Mouse (Mus musculus): ENCODE measurements around the gene Nip7. TPM values are rescaled to one million over a fixed set of nuclear protein-coding genes. Genes with fewer than 3 reads are reported as not detected.
A peak's percentile ranks its signal among the peaks of the same experiment; 100 is the strongest.

Nip7 gene
- polyA plus RNA-seq, 1 experiment from 2014 or later: 93.6 TPM

DNA sequence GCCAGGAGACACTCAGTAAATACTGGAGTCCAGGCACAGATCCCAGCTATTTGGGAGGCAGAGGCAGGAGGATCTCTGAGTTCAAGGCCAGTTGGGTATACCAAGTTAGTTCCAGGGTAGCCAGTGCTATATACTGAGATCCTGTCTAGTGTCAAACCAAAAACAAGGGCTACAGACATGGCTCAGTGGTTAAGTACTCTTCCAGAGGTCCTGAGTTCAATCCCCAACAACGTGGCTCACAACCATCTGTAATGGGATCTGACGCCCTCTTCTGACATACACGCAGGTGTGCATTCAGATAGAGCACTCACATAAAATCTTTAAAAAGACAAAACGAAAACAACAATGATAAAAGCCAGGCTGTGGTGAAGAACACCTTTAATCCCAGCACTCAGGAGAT is 7.2 kb upstream of the Nip7 start:
- WGBS: 98% methylated on average over 4 of the region's 4 CpGs
- Histone ChIP-seq H3K27ac (ENCODE audit: low read length) (peak overlapping the region; percentile 95; the same call in 1 of the 2 replicates), H3K4me2 (replicated peaks; ENCODE audit: low read depth, low read length) (peak overlapping the region; percentile 87; the same call in 1 of the 2 replicates), H3K4me1 (ENCODE audit: control insufficient read depth, insufficient read depth, low read length) (peaks cover 13% of the 10 kb centered on the region; the same call in 1 of the 2 replicates), H3K36me3 (ENCODE audit: control insufficient read depth, insufficient read depth, low read length) (peaks cover 62% of the 10 kb centered on the region), H3K4me3 (ENCODE audit: low read depth, low read length) (no peak overlapping the region), H3K9ac (replicated peaks; ENCODE audit: low read depth, low read length) (no peak overlapping the region), H3K9me3 (ENCODE audit: control insufficient read depth, low read depth, low read length) (no peaks in the 10 kb centered on the region), H3K27me3 (ENCODE audit: control insufficient read depth, insufficient read depth, low read length) (no peaks in the 10 kb centered on the region)
- ATAC-seq (ENCODE audit: insufficient number of reproducible peaks, insufficient read depth, low FRiP score, low read depth): no peak

DNA sequence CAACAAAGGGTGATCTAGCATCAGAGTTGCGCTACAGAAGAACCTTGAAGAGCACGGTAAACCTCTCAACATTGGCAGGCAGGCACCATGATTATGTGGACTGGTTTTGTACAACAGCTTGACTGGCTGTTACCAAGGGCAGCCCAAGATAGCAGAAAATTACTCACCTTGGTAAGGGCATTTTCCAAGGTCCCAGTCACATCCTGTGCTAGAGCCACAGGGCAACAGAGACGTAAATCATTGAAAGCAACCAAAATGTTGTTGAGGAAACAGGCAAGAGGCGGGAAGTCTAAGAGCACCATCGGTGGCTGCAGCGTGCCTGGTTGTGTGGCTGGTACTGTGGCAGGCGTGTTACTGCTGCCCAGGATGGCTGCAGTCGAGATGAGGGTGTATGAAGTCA is 4.6 kb upstream of the Nip7 start:
- Histone ChIP-seq H3K27ac (ENCODE audit: low read length) (no peak overlapping the region), H3K4me2 (replicated peaks; ENCODE audit: low read depth, low read length) (no peak overlapping the region), H3K4me3 (ENCODE audit: low read depth, low read length) (no peak overlapping the region), H3K9ac (replicated peaks; ENCODE audit: low read depth, low read length) (no peak overlapping the region), H3K36me3 (ENCODE audit: control insufficient read depth, insufficient read depth, low read length) (peaks cover 37% of the 10 kb centered on the region), H3K9me3 (ENCODE audit: control insufficient read depth, low read depth, low read length) (no peaks in the 10 kb centered on the region), H3K27me3 (ENCODE audit: control insufficient read depth, insufficient read depth, low read length) (no peaks in the 10 kb centered on the region), H3K4me1 (ENCODE audit: control insufficient read depth, insufficient read depth, low read length) (peaks cover 18% of the 10 kb centered on the region; the same call in 1 of the 2 replicates)
- WGBS: 98% methylated on average over 8 of the region's 8 CpGs
- no peak for ATAC-seq (ENCODE audit: insufficient number of reproducible peaks, insufficient read depth, low FRiP score, low read depth)

DNA sequence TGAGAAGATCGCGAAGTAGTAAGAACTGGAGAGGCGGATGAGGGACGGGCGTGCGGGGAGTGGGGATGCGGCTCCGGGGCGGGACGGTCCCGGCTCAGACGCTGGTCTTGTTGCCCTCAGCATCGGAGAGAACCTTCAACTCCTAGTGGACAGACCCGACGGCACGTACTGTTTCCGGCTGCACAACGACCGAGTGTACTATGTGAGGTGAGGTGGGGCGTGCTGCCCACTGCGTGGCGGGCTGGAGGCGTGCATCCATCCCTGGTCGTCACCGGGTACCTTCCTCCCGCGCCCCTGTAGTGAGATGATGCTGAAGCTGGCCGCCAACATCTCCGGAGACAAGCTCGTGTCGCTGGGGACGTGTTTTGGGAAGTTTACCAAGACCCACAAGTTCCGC is 294 bp downstream of the Nip7 start:
- WGBS: 1% methylated on average over 32 of the region's 33 CpGs

DNA sequence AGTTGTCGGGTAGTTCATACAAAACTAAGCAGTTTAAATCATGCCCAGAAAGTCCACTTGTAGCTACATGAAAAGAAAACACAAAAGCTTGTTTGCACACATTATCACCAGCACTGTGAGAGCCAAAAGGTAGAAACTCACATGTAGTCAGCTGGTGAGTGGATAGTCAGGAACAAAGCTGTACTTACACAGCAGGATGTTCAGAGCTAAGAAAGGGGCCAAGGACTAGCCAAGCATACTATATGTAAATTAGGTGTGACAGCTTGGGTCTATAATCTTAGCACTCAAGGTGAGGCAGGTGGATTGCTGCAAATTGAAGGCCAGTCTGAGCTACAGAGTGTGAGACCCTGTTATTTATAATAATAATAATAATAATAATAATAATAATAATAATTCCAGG is 5.9 kb downstream of the Nip7 start:
- WGBS: 63% methylated on average over 1 of the region's 1 CpGs
- Histone ChIP-seq H3K4me2 (replicated peaks; ENCODE audit: low read depth, low read length) (no peak overlapping the region), H3K36me3 (ENCODE audit: control insufficient read depth, insufficient read depth, low read length) (peaks cover 17% of the 10 kb centered on the region), H3K9ac (replicated peaks; ENCODE audit: low read depth, low read length) (no peak overlapping the region), H3K27ac (ENCODE audit: low read length) (no peak overlapping the region), H3K4me1 (ENCODE audit: control insufficient read depth, insufficient read depth, low read length) (peaks cover 3% of the 10 kb centered on the region; the same call in 1 of the 2 replicates), H3K9me3 (ENCODE audit: control insufficient read depth, low read depth, low read length) (no peaks in the 10 kb centered on the region), H3K4me3 (ENCODE audit: low read depth, low read length) (no peak overlapping the region), H3K27me3 (ENCODE audit: control insufficient read depth, insufficient read depth, low read length) (no peaks in the 10 kb centered on the region)
- ATAC-seq (ENCODE audit: insufficient number of reproducible peaks, insufficient read depth, low FRiP score, low read depth): no peak

More for the DNA sequence above, 294 bp downstream of the Nip7 start:
- ATAC-seq (ENCODE audit: insufficient number of reproducible peaks, insufficient read depth, low FRiP score, low read depth): peak; percentile 59
- no peaks in the 10 kb centered on the region for H3K9me3 ChIP-seq (ENCODE audit: control insufficient read depth, low read depth, low read length)
- H3K36me3 ChIP-seq (ENCODE audit: control insufficient read depth, insufficient read depth, low read length): peaks cover 37% of the 10 kb centered on the region
- no peaks in the 10 kb centered on the region for H3K27me3 ChIP-seq (ENCODE audit: control insufficient read depth, insufficient read depth, low read length)
- H3K27ac ChIP-seq (ENCODE audit: low read length): peak overlapping the region; percentile 22; the same call in 1 of the 2 replicates
- peak overlapping the region; percentile 94 for H3K4me2 ChIP-seq (replicated peaks; ENCODE audit: low read depth, low read length)
- peaks cover 14% of the 10 kb centered on the region; the same call in 1 of the 2 replicates for H3K4me1 ChIP-seq (ENCODE audit: control insufficient read depth, insufficient read depth, low read length)
- H3K4me3 ChIP-seq (ENCODE audit: low read depth, low read length): peak overlapping the region; percentile 82
- H3K9ac ChIP-seq (replicated peaks; ENCODE audit: low read depth, low read length): peak overlapping the region; percentile 72

DNA sequence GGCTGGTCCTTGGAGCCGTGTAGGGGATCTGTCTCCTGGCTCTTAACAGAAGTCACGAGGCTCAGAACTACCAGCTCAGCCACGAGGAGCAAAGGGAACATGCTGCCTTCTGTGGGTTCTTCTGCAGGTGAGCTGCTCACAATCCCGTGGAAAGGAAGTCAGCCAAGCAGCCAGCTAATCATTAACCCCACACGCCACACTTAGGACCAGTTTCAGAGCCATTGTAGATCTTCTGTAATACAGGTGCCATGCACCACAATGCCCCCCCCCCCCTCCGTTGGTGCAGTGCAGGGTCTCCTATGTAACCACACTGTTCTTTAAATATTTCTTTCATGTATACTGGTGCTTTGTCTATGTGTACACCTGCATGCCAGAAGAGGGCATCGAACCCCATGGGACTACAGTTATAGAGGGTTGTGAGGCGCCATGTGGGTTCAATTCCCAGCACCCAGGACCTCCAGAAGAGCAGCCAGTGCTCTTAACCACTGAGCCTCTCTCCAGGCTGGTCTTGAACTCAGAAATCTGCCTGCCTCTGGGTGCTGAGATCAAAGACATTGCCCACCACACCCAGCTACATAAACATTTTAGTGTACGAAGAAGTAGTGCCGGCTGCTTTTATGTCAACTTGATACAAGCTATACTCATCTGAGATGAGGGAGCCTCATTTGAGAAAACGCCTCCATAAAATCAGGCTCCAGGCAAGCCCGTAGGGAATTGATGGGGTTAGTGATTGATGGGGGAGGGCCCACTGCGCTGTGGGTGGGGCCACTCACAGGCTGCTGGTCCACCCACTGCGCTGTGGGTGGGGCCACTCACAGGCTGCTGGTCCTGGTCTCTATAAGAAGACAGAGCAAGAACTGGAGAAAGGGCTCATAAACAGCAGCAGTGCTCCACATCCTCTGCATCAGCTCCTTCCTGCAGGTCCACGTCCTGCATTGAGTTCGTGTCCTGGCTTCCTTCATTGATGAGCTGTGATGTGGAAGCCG is 9.1 kb downstream of the Nip7 start, which contains the start of gene Tmed6:
TSS of gene Tmed6 (minus strand) at position 134 of the 986 bp plus-strand sequence.
- peak; percentile 37; the same call in 1 of the 2 replicates for ATAC-seq (ENCODE audit: insufficient number of reproducible peaks, insufficient read depth, low FRiP score, low read depth)
- Histone ChIP-seq H3K4me2 (replicated peaks; ENCODE audit: low read depth, low read length) (no peak within 1 kb of the TSS), H3K27me3 (ENCODE audit: control insufficient read depth, insufficient read depth, low read length) (no peaks in the 10 kb centered on the region), H3K4me3 (ENCODE audit: low read depth, low read length) (no peak within 1 kb of the TSS), H3K27ac (ENCODE audit: low read length) (no peak within 1 kb of the TSS), H3K36me3 (ENCODE audit: control insufficient read depth, insufficient read depth, low read length) (peaks cover 10% of the 10 kb centered on the region; the same call in 1 of the 2 replicates), H3K4me1 (ENCODE audit: control insufficient read depth, insufficient read depth, low read length) (no peaks in the 10 kb centered on the region), H3K9me3 (ENCODE audit: control insufficient read depth, low read depth, low read length) (no peaks in the 10 kb centered on the region), H3K9ac (replicated peaks; ENCODE audit: low read depth, low read length) (no peak within 1 kb of the TSS)
- WGBS: 49% methylated on average over 17 of the region's 17 CpGs

DNA sequence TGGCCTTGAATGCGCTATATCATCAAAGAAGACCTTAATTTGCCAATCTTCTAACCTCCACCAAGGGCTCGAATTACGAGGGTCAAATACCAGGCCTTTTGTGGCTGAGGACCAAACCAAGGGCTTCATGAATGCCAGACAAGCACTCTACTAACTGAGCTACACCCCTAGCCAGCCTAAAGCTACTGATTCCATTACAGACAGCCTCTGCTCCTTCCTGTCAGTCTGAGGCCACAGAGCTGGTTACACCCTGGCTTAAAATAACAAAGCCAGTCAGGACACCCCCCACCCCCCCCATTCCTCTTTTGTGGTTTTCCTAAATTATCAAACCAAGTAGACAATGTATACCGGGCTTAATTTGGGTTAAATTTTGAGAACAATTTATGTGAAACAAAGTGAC is 17.0 kb downstream of the Nip7 start:
- ATAC-seq (ENCODE audit: insufficient number of reproducible peaks, insufficient read depth, low FRiP score, low read depth): no peak
- WGBS: 86% methylated on average over 4 of the region's 4 CpGs
- no peaks in the 10 kb centered on the region for H3K27me3 ChIP-seq (ENCODE audit: control insufficient read depth, insufficient read depth, low read length)
- H3K4me2 ChIP-seq (replicated peaks; ENCODE audit: low read depth, low read length): no peak overlapping the region
- H3K9me3 ChIP-seq (ENCODE audit: control insufficient read depth, low read depth, low read length): no peaks in the 10 kb centered on the region
- no peaks in the 10 kb centered on the region for H3K4me1 ChIP-seq (ENCODE audit: control insufficient read depth, insufficient read depth, low read length)
- no peak overlapping the region for H3K4me3 ChIP-seq (ENCODE audit: low read depth, low read length)
- H3K27ac ChIP-seq (ENCODE audit: low read length): no peak overlapping the region
- H3K9ac ChIP-seq (replicated peaks; ENCODE audit: low read depth, low read length): no peak overlapping the region
- H3K36me3 ChIP-seq (ENCODE audit: control insufficient read depth, insufficient read depth, low read length): peaks cover 64% of the 10 kb centered on the region

DNA sequence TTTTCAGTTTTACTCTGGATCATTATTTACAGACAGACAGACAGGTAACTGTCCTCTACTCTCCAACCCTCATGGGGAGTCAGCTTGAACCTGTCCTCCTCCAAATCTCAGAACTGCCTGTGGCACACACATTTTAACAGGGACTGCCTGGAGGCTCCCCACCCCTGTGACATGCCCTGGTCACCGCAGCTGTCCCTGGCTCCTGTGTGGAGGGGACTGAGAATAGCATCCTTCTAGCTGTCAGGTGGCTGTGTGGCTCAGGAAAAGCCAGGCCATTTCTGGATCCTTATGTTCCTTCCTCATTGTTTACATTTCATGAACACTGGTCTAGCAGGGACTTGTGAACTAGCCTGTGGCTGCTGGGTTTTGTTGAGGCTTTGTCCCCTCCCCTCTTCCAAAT is 17.5 kb downstream of the Nip7 start:
- ATAC-seq (ENCODE audit: insufficient number of reproducible peaks, insufficient read depth, low FRiP score, low read depth): no peak
- Histone ChIP-seq H3K27ac (ENCODE audit: low read length) (no peak overlapping the region), H3K36me3 (ENCODE audit: control insufficient read depth, insufficient read depth, low read length) (peaks cover 68% of the 10 kb centered on the region), H3K4me3 (ENCODE audit: low read depth, low read length) (no peak overlapping the region), H3K9ac (replicated peaks; ENCODE audit: low read depth, low read length) (no peak overlapping the region), H3K4me1 (ENCODE audit: control insufficient read depth, insufficient read depth, low read length) (no peaks in the 10 kb centered on the region), H3K4me2 (replicated peaks; ENCODE audit: low read depth, low read length) (no peak overlapping the region), H3K9me3 (ENCODE audit: control insufficient read depth, low read depth, low read length) (no peaks in the 10 kb centered on the region), H3K27me3 (ENCODE audit: control insufficient read depth, insufficient read depth, low read length) (no peaks in the 10 kb centered on the region)
- WGBS: 88% methylated on average over 1 of the region's 1 CpGs

DNA sequence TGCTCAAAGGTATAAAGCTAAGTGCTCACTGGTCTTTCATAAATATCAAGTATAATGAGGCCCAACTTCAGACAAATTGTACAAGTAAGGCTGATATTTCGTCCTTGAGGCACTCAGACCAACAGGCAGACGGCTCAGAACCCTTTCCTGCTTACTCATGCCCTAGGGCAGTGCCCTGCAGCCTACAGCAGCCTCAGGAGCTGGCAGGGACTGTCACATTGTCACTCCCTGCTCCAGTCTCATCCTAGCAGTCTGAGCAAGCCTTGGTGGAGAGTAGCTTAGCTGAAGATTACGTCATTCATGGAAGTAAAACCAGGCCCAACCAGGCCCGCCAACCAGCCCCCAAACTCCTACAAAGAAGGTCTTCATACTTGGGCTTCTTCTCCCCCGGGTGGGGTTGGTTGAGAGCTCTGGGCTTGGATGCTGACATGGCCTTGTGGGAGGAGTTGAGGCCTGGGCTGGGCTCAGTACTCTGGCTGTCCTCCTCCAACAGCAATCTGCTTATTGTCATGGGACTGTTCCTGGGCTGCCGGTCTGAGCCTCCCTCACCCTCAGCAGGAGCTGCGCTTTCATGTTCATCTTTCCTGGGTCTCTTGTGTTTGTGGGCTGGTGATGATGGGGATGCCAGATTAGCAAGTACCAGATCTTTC is 19.7 kb downstream of the Nip7 start:
- 88% methylated on average over 7 of the region's 7 CpGs for WGBS
- Histone ChIP-seq H3K9ac (replicated peaks; ENCODE audit: low read depth, low read length) (no peak overlapping the region), H3K36me3 (ENCODE audit: control insufficient read depth, insufficient read depth, low read length) (peaks cover 77% of the 10 kb centered on the region), H3K9me3 (ENCODE audit: control insufficient read depth, low read depth, low read length) (no peaks in the 10 kb centered on the region), H3K4me1 (ENCODE audit: control insufficient read depth, insufficient read depth, low read length) (no peaks in the 10 kb centered on the region), H3K27me3 (ENCODE audit: control insufficient read depth, insufficient read depth, low read length) (no peaks in the 10 kb centered on the region), H3K27ac (ENCODE audit: low read length) (no peak overlapping the region), H3K4me3 (ENCODE audit: low read depth, low read length) (no peak overlapping the region), H3K4me2 (replicated peaks; ENCODE audit: low read depth, low read length) (no peak overlapping the region)
- ATAC-seq (ENCODE audit: insufficient number of reproducible peaks, insufficient read depth, low FRiP score, low read depth): no peak
